Mouse (Mus musculus): ENCODE measurements at regions not wholly inside any gene's neighbourhood (a gene's known extent, or its start where the extent isn't known, plus 50 kb on each side); places are given as distances from the start of the nearest gene placed in this dataset.

DNA sequence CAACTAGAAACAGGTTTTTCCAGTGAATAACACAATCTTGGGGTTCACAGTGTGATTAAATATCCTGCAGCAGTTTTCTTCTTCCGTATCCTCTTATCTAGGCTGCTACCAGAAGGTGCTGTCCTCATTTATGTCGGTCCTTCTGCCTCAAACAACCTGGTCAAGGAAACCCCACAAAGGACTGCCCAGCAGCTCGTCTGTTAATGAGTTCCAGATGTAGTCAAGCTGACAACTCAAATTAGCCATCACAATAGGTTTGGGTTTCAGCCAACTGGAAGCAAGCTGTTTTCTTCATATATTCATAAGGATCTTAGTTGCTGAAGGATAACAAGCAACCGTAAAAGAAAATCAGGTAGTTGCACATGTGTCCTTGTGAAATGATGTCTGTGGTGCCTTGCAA lies 64.3 kb upstream of the Itga6 start:
- TF ChIP-seq CTCF (IDR thresholded peaks at IDR 0.05; ENCODE audit: low read depth) (no peak), EP300 (IDR thresholded peaks at IDR 0.05; ENCODE audit: low read depth) (no peak)

All from liver, postnatal 0 days (tissue).